19 mouse cellular contexts compared by ENCODE assay signal in genomic region chr17:5085004-5085403, GRCm38 (mm10).
DNase-seq lines count a peak whose midpoint lies in the region; ATAC-seq lines count a peak whose summit lies in the region.
"Had no signal": no experiment of that assay in that cellular context is flagged by ENCODE, and none has a peak within 500 bp of the region (broad histone marks: within the 10 kb centered on the region; RNA-seq: fewer than 3 reads in every experiment).

No protein-coding gene starts in this region.

- H3K4me2 ChIP-seq in hindbrain, embryonic 13.5 days = no peak overlapping the region
- H3K4me2 ChIP-seq in hindbrain, embryonic 16.5 days (ENCODE audit: low read length) = no peak overlapping the region
- no peak overlapping the region for H3K4me2 ChIP-seq in neural tube, embryonic 13.5 days
- no peak overlapping the region for H3K4me2 ChIP-seq in intestine, embryonic 16.5 days (ENCODE audit: low read depth, low read length)
- H3K4me2 ChIP-seq in liver, embryonic 15.5 days = no peak overlapping the region

- H3K4me3 ChIP-seq in hindbrain, embryonic 13.5 days = no peak overlapping the region
- no peak overlapping the region for H3K4me3 ChIP-seq in hindbrain, embryonic 16.5 days (ENCODE audit: low read length)
- H3K4me3 ChIP-seq in neural tube, embryonic 13.5 days = no peak overlapping the region
- no peak overlapping the region for H3K4me3 ChIP-seq in intestine, embryonic 16.5 days (ENCODE audit: low read length)
- no peak overlapping the region for H3K4me3 ChIP-seq in liver, embryonic 15.5 days (replicated peaks)
- H3K4me3 ChIP-seq: left cerebral cortex, adult 2 months; limb, embryonic 10.5 days had no signal

- peaks cover 80% of the 10 kb centered on the region for H3K4me1 ChIP-seq in hindbrain, embryonic 13.5 days (replicated peaks)
- H3K4me1 ChIP-seq in hindbrain, embryonic 16.5 days (ENCODE audit: control insufficient read depth, insufficient read depth, low read depth, low read length) = peaks cover 59% of the 10 kb centered on the region
- peaks cover 80% of the 10 kb centered on the region for H3K4me1 ChIP-seq in neural tube, embryonic 13.5 days (replicated peaks)
- H3K4me1 ChIP-seq in intestine, embryonic 16.5 days (ENCODE audit: control insufficient read depth, insufficient read depth, low read length) = peaks cover 65% of the 10 kb centered on the region
- peaks cover 84% of the 10 kb centered on the region for H3K4me1 ChIP-seq in liver, embryonic 15.5 days (replicated peaks)

- 0 out of 2 replicates have a peak overlapping the region, but pooled peaks have one; percentile 3 for H3K9ac ChIP-seq in hindbrain, embryonic 13.5 days
- H3K9ac ChIP-seq in hindbrain, embryonic 16.5 days (ENCODE audit: low read depth, low read length) = no peak overlapping the region
- H3K9ac ChIP-seq in neural tube, embryonic 13.5 days = no peak overlapping the region
- H3K9ac ChIP-seq in intestine, embryonic 16.5 days (ENCODE audit: low read depth, low read length) = no peak overlapping the region
- H3K9ac ChIP-seq in liver, embryonic 15.5 days = no peak overlapping the region

- WGBS in hindbrain, embryonic 13.5 days = 77% methylated on average over 6 of the region's 6 CpGs
- WGBS in hindbrain, embryonic 16.5 days = 77% methylated on average over 6 of the region's 6 CpGs
- WGBS in neural tube, embryonic 13.5 days = 70% methylated on average over 6 of the region's 6 CpGs
- 57% methylated on average over 6 of the region's 6 CpGs for WGBS in intestine, embryonic 16.5 days
- WGBS in liver, embryonic 15.5 days (ENCODE audit: insufficient replicate concordance) = 62% methylated on average over 6 of the region's 6 CpGs

- H3K9me3 ChIP-seq in hindbrain, embryonic 13.5 days = no peaks in the 10 kb centered on the region
- H3K9me3 ChIP-seq in hindbrain, embryonic 16.5 days (ENCODE audit: control insufficient read depth, low read length) = no peaks in the 10 kb centered on the region
- no peaks in the 10 kb centered on the region for H3K9me3 ChIP-seq in neural tube, embryonic 13.5 days
- H3K9me3 ChIP-seq in intestine, embryonic 16.5 days (ENCODE audit: control insufficient read depth, low read length) = no peaks in the 10 kb centered on the region
- H3K9me3 ChIP-seq in liver, embryonic 15.5 days (replicated peaks) = no peaks in the 10 kb centered on the region
- H3K9me3 ChIP-seq: limb, embryonic 10.5 days had no signal

- ATAC-seq in hindbrain, embryonic 13.5 days (ENCODE audit: low FRiP score) = no peak
- no peak for ATAC-seq in hindbrain, embryonic 16.5 days
- no peak for ATAC-seq in neural tube, embryonic 13.5 days (ENCODE audit: low read depth)
- no peak for ATAC-seq in intestine, embryonic 16.5 days
- 0 out of 2 replicates have a peak, but pooled peaks have one; percentile 2 for ATAC-seq in liver, embryonic 15.5 days (ENCODE audit: insufficient read depth)
- ATAC-seq: Patski had no signal

- no peak overlapping the region for H3K27ac ChIP-seq in hindbrain, embryonic 13.5 days
- no peak overlapping the region for H3K27ac ChIP-seq in hindbrain, embryonic 16.5 days (ENCODE audit: low read depth, low read length)
- H3K27ac ChIP-seq in neural tube, embryonic 13.5 days (replicated peaks) = 0 out of 2 replicates have a peak overlapping the region, but pooled peaks have one; percentile 61
- peak overlapping the region; percentile 57; the same call in 1 of the 2 replicates for H3K27ac ChIP-seq in intestine, embryonic 16.5 days (ENCODE audit: low read length)
- H3K27ac ChIP-seq in liver, embryonic 15.5 days (replicated peaks) = no peak overlapping the region; the same call in none of the 2 replicates
- H3K27ac ChIP-seq: left cerebral cortex, adult 2 months; limb, embryonic 10.5 days had no signal

- DNase-seq in neural tube, embryonic 10.5 days (ENCODE audit: extremely low spot score, low spot score) = no peak
- DNase-seq in kidney, postnatal 25 days = no peak
- DNase-seq: adrenal gland, adult 8-10 months; cerebellum, postnatal 14 days; embryo, embryonic 11 days; heart, postnatal 4 days; kidney, adult 2 months; kidney, postnatal 14 days; lung, adult 18-20 months; lung, postnatal 36 days; right cerebral cortex, adult 18-20 months had no signal

- H3K27me3 ChIP-seq in hindbrain, embryonic 13.5 days = no peaks in the 10 kb centered on the region
- no peaks in the 10 kb centered on the region for H3K27me3 ChIP-seq in hindbrain, embryonic 16.5 days (replicated peaks; ENCODE audit: control insufficient read depth, insufficient read depth, low read length)
- H3K27me3 ChIP-seq in neural tube, embryonic 13.5 days = no peaks in the 10 kb centered on the region
- no peaks in the 10 kb centered on the region for H3K27me3 ChIP-seq in intestine, embryonic 16.5 days (replicated peaks; ENCODE audit: control insufficient read depth, insufficient read depth, low read length)
- H3K27me3 ChIP-seq in liver, embryonic 15.5 days = no peaks in the 10 kb centered on the region
- H3K27me3 ChIP-seq: Patski had no signal

- H3K36me3 ChIP-seq in hindbrain, embryonic 13.5 days = no peaks in the 10 kb centered on the region
- no peaks in the 10 kb centered on the region for H3K36me3 ChIP-seq in hindbrain, embryonic 16.5 days (ENCODE audit: control insufficient read depth, insufficient read depth, low read length)
- H3K36me3 ChIP-seq in neural tube, embryonic 13.5 days = no peaks in the 10 kb centered on the region
- H3K36me3 ChIP-seq in intestine, embryonic 16.5 days (ENCODE audit: control insufficient read depth, insufficient read depth, low read length) = no peaks in the 10 kb centered on the region
- H3K36me3 ChIP-seq in liver, embryonic 15.5 days (replicated peaks) = no peaks in the 10 kb centered on the region

Comparison
In these comparisons a context has a peak if more than half of its experiments do, and no peak if none do; other contexts are left out.
1. H3K27ac ChIP-seq: peak in neural tube, embryonic 13.5 days (single experiment) and intestine, embryonic 16.5 days (single experiment); none in hindbrain, embryonic 13.5 days (single experiment), hindbrain, embryonic 16.5 days (single experiment) and liver, embryonic 15.5 days (single experiment).